Mouse (Mus musculus) heart, postnatal 0 days (tissue): Measurements from ENCODE around the gene Slc7a15.

Experiments used
- CTCF ChIP-seq: IDR thresholded peaks from 2 replicates; pipeline ENCODE4 v1.5.1; 2016; ENCODE audit warnings: antibody characterized with exemption, control low read depth, low read depth
- EP300 ChIP-seq: IDR thresholded peaks from 2 replicates; pipeline ENCODE4 v1.6.1; 2016; ENCODE audit warnings: antibody characterized with exemption, low read depth

DNA sequence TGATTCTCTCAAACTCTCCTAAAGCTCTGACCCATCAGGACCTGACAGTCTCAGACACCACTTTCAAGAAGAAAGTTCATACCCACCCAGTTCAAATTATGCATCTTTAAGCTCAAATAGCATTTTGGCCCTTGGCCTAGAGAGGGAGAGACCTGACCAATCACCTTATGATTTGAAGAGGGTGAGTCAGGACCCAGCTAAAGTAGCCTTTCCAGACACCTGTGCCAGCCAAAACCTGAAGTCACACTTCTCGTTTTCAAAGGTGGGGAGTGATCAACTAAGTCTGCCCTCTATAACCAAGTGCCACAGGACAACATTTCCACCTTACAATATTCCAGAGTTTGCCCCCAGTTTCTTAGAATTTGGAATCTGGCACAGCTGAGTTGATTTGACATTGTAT, 111.6 kb downstream of the Slc7a15 start:
- no peak for TF ChIP-seq CTCF
- no peak for TF ChIP-seq EP300
